Mouse (Mus musculus) ES-E14 (cell line): Measurements from ENCODE around the gene Akap10. TPM values are rescaled to one million over a fixed set of nuclear protein-coding genes. Genes with fewer than 3 reads are reported as not detected.

ENCODE experiments used
- DNase-seq: peaks from one replicate; pipeline ENCODE4 v3.0.0-alpha.2; 2013; ENCODE audit warnings: low read depth, low spot score
- H3K27ac ChIP-seq: 2 replicates; pipeline ENCODE4 v1.5.1; 2012; ENCODE audit warnings: low read depth, mild to moderate bottlenecking, low read length, moderate library complexity, mixed read lengths; ENCODE audit not compliant: poor library complexity, insufficient read depth, severe bottlenecking
- H3K36me3 ChIP-seq: 2 replicates; pipeline ENCODE4 v1.6.1; 2012; ENCODE audit warnings: mild to moderate bottlenecking, low read length, moderate library complexity, mixed read lengths; ENCODE audit not compliant: control insufficient read depth, poor library complexity, insufficient read depth, severe bottlenecking
- H3K4me1 ChIP-seq, 2 experiments: fragments of 150-350 bp in 1 of 2; sonication (generic) in 1 of 2; 2 replicates each; pipeline ENCODE4 v1.6.1; 2012; ENCODE audit warnings: low read length in 2 of 2, mild to moderate bottlenecking in 1 of 2, mixed read lengths in 1 of 2; ENCODE audit not compliant: control insufficient read depth in 2 of 2, insufficient read depth in 2 of 2, poor library complexity in 1 of 2
- H3K4me3 ChIP-seq, 2 experiments: fragments of 150-350 bp in 1 of 2; sonication (generic) in 1 of 2; 2 replicates each; pipeline ENCODE4 v1.5.1; 2012; ENCODE audit warnings: low read length in 2 of 2, low read depth in 1 of 2, mild to moderate bottlenecking in 1 of 2, mixed read lengths in 1 of 2; ENCODE audit not compliant: insufficient read depth in 1 of 2, poor library complexity in 1 of 2, severe bottlenecking in 1 of 2
- H3K9ac ChIP-seq: 2 replicates; pipeline ENCODE4 v1.6.1; 2012; ENCODE audit warnings: low read depth, mild to moderate bottlenecking, low read length, mixed read lengths; ENCODE audit not compliant: poor library complexity, insufficient read depth, severe bottlenecking
- H3K9me3 ChIP-seq: fragments of 150-350 bp; sonication (generic); 2 replicates; pipeline ENCODE4 v1.6.1; 2012; ENCODE audit warnings: low read depth, mild to moderate bottlenecking, low read length; ENCODE audit not compliant: control insufficient read depth, insufficient read depth
- CHD2 ChIP-seq: IDR thresholded peaks from 2 replicates; pipeline ENCODE4 v1.6.1; 2014; ENCODE audit warnings: mild to moderate bottlenecking, low read depth, low read length, inconsistent platforms
- HCFC1 ChIP-seq: IDR thresholded peaks from 2 replicates; pipeline ENCODE4 v1.6.1; 2012; ENCODE audit warnings: low read length, inconsistent platforms, borderline replicate concordance; ENCODE audit not compliant: insufficient read depth
- MAFK ChIP-seq: IDR thresholded peaks from 2 replicates; pipeline ENCODE4 v1.6.1; 2014; ENCODE audit warnings: mild to moderate bottlenecking, low read depth, low read length, inconsistent platforms; ENCODE audit not compliant: insufficient read depth
- ZC3H11A ChIP-seq: IDR thresholded peaks from 2 replicates; pipeline ENCODE4 v1.6.1; 2012; ENCODE audit warnings: low read depth, mild to moderate bottlenecking, inconsistent platforms, low read length, borderline replicate concordance
- ZNF384 ChIP-seq: IDR thresholded peaks from 2 replicates; pipeline ENCODE4 v1.6.1; 2012; ENCODE audit warnings: low read depth, low read length, inconsistent platforms
- in situ Hi-C, 2 experiments: fragments of 600-800 bp; cut with MboI; formaldehyde crosslinking; loops; one replicate each; pipeline ENCODE4 v1.15.1; 2025; ENCODE audit warnings: low sequenced_read_pairs in 2 of 2, inconsistent platforms in 1 of 2; ENCODE audit not compliant: unreplicated experiment in 2 of 2
- total RNA-seq: library from RNA; depleted of rRNA; stranded (reverse); fragments of 300-350 nt; gene quantifications from 2 replicates; pipeline ENCODE4 v1.2.3, GENCODE M21; 2012

Akap10 gene
- total RNA-seq, 1 experiment, result 24.2 TPM

- Histone ChIP-seq H3K36me3 (no peaks in the 10 kb centered on the region), H3K4me3 (peak within 1 kb of the TSS; percentile 73 to 93), H3K9me3 (no peaks in the 10 kb centered on the region), H3K9ac (peak within 1 kb of the TSS; percentile 61), H3K4me1 (0 out of 4 replicates have a peak, but pooled peaks cover 0 to 3% of the 10 kb centered on the region in 2 experiments), H3K27ac (no peak within 1 kb of the TSS)
- DNase-seq, result peak; percentile 83
- no peak for TF ChIP-seq CHD2
- peak; percentile 100 for TF ChIP-seq HCFC1
- in situ Hi-C loops, result loop anchor here in 1 of 2 experiments (10.0 kb wide), 1 partner anchor 318 kb away; no protein-coding TSS in a partner anchor
Observed at GRCm38 (mm10) chr11:61956572-61957295, 26.7 kb upstream of the Akap10 start, which contains the start of gene Specc1. Gene Specc1 (plus strand): TSS chr11:61956763.

GRCm38 (mm10) chr11:61955951-61956350 is 25.9 kb upstream of the Akap10 start:
- no peaks in the 10 kb centered on the region for H3K9me3 ChIP-seq
- H3K9ac ChIP-seq, result no peak overlapping the region
- in situ Hi-C loops, result loop anchor here in 1 of 2 experiments (10.0 kb wide), 1 partner anchor 319 kb away; no protein-coding TSS in a partner anchor
- no peak overlapping the region for H3K4me3 ChIP-seq
- H3K4me1 ChIP-seq, result 0 out of 4 replicates have a peak, but pooled peaks cover 0 to 3% of the 10 kb centered on the region in 2 experiments
- H3K36me3 ChIP-seq, result no peaks in the 10 kb centered on the region
- TF ChIP-seq ZNF384 (no peak), HCFC1 (no peak), ZC3H11A (no peak), MAFK (no peak), CHD2 (no peak)
- no peak overlapping the region for H3K27ac ChIP-seq
- DNase-seq, result no peak

- TF ChIP-seq MAFK, result no peak
- no peak for TF ChIP-seq CHD2
- no peak for TF ChIP-seq ZNF384
- TF ChIP-seq HCFC1, result no peak
- TF ChIP-seq ZC3H11A, result no peak
- DNase-seq, result no peak
- Histone ChIP-seq H3K27ac (no peak overlapping the region), H3K9me3 (no peaks in the 10 kb centered on the region), H3K4me3 (no peak overlapping the region), H3K36me3 (no peaks in the 10 kb centered on the region), H3K9ac (no peak overlapping the region), H3K4me1 (0 out of 4 replicates have a peak, but pooled peaks cover 0 to 3% of the 10 kb centered on the region in 2 experiments)
- in situ Hi-C loops, result loop anchor here in 1 of 2 experiments (10.0 kb wide), 1 partner anchor 320 kb away; no protein-coding TSS in a partner anchor
Observed at GRCm38 (mm10) chr11:61955136-61955535, 25.1 kb upstream of the Akap10 start.

- DNase-seq, result peak; percentile 79
- H3K4me1 ChIP-seq, result no peaks in the 10 kb centered on the region
- no peak overlapping the region for H3K9ac ChIP-seq
- no peak overlapping the region for H3K27ac ChIP-seq
- H3K4me3 ChIP-seq, result 0 out of 4 replicates have a peak overlapping the region, but pooled peaks of 1 of the 2 experiments have one; percentile 11
- no peaks in the 10 kb centered on the region for H3K36me3 ChIP-seq
- in situ Hi-C loops, result loop anchor here in 1 of 2 experiments (10.0 kb wide), 1 partner anchor 324 kb away; no protein-coding TSS in a partner anchor
- TF ChIP-seq HCFC1 (no peak), MAFK (peak; percentile 39; the same call in 1 of the 2 replicates), ZC3H11A (0 out of 2 replicates have a peak, but pooled peaks have one; percentile 15)
- no peaks in the 10 kb centered on the region for H3K9me3 ChIP-seq
Observed at GRCm38 (mm10) chr11:61950632-61951031, 20.6 kb upstream of the Akap10 start.
